Mouse (Mus musculus): ENCODE results near the gene Ramp2. TPM values are rescaled to one million over a fixed set of nuclear protein-coding genes. Genes with fewer than 3 reads are reported as not detected.
A peak's percentile ranks its signal among the peaks of the same experiment; 100 is the strongest.

The Ramp2 gene
- polyA plus RNA-seq, 1 experiment from 2014 or later: 53.0 TPM

- H3K4me1 ChIP-seq (replicated peaks): peaks cover 23% of the 10 kb centered on the region
- no peak overlapping the region for H3K9ac ChIP-seq (replicated peaks)
- no peak overlapping the region for H3K27ac ChIP-seq
- peaks cover 16% of the 10 kb centered on the region; the same call in 1 of the 2 replicates for H3K36me3 ChIP-seq
- WGBS: 78% methylated on average over 4 of the region's 4 CpGs
- H3K9me3 ChIP-seq: no peaks in the 10 kb centered on the region
- no peak overlapping the region for H3K4me3 ChIP-seq (replicated peaks)
- no peak for ATAC-seq (ENCODE audit: insufficient number of reproducible peaks, insufficient read depth, low FRiP score, low TSS enrichment, low read depth)
- peaks cover 18% of the 10 kb centered on the region for H3K27me3 ChIP-seq
- no peak overlapping the region for H3K4me2 ChIP-seq
Observed at GRCm38 (mm10) chr11:101275309-101275708, 29.5 kb downstream of the Ramp2 start.

- H3K9me3 ChIP-seq: no peaks in the 10 kb centered on the region
- H3K27me3 ChIP-seq: peaks cover 22% of the 10 kb centered on the region
- H3K36me3 ChIP-seq: peaks cover 16% of the 10 kb centered on the region; the same call in 1 of the 2 replicates
- 29% methylated on average over 27 of the region's 27 CpGs for WGBS
- no peak for ATAC-seq (ENCODE audit: insufficient number of reproducible peaks, insufficient read depth, low FRiP score, low TSS enrichment, low read depth)
- no peak overlapping the region for H3K9ac ChIP-seq (replicated peaks)
- peak overlapping the region; percentile 78; the same call in 1 of the 2 replicates for H3K4me2 ChIP-seq
- no peak overlapping the region for H3K27ac ChIP-seq
- H3K4me3 ChIP-seq (replicated peaks): no peak overlapping the region
- H3K4me1 ChIP-seq (replicated peaks): peaks cover 23% of the 10 kb centered on the region
Observed at GRCm38 (mm10) chr11:101276319-101277070, 30.7 kb downstream of the Ramp2 start.

DNA sequence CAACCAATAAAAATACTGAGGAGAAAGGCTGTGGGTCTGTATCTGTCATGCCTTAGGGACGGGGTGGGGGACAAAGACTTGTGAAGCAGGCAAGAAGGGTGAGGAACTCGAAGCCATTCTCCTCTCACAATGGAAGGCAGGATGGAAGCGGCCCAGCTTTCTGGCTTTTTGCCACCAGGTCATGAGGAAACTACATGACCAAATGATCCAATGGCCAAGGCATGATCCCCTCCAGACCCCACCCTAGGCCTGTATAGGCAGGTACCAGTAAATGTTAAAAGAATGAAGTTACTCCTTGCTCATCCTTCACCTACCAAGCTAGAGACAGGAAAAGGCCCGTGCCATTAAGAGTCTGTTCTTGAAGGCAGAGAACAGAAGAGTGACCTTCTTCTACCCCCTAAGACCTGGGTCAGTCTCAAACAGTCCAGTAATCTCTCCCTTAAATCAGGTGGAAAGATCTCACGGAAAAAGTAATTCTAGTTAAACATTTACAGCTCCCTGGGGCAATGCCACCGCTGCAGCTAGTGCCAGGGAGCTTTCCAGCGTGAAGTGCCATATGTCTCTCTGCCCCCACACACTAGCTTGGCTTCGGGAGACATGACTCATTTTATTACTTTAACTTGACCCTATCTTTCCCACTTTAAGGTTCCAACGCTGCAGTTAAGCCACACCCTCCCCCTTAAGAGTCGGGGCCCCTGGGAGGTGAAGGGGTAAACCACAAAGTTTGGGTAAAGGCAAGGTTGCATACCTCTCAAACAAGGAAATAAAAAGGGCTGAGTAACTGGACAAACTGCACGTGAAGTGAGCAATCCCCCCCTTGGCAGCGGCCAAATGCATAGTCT lies 31.8 kb downstream of the Ramp2 start:
- H3K4me1 ChIP-seq (replicated peaks): peaks cover 23% of the 10 kb centered on the region
- WGBS: 67% methylated on average over 12 of the region's 12 CpGs
- peak overlapping the region; percentile 78 for H3K4me2 ChIP-seq
- H3K27me3 ChIP-seq: peaks cover 22% of the 10 kb centered on the region
- H3K9me3 ChIP-seq: no peaks in the 10 kb centered on the region
- H3K27ac ChIP-seq: no peak overlapping the region
- peak overlapping the region; percentile 70 for H3K4me3 ChIP-seq (replicated peaks)
- no peak for ATAC-seq (ENCODE audit: insufficient number of reproducible peaks, insufficient read depth, low FRiP score, low TSS enrichment, low read depth)
- H3K9ac ChIP-seq (replicated peaks): peak overlapping the region; percentile 71
- H3K36me3 ChIP-seq: peaks cover 16% of the 10 kb centered on the region; the same call in 1 of the 2 replicates

DNA sequence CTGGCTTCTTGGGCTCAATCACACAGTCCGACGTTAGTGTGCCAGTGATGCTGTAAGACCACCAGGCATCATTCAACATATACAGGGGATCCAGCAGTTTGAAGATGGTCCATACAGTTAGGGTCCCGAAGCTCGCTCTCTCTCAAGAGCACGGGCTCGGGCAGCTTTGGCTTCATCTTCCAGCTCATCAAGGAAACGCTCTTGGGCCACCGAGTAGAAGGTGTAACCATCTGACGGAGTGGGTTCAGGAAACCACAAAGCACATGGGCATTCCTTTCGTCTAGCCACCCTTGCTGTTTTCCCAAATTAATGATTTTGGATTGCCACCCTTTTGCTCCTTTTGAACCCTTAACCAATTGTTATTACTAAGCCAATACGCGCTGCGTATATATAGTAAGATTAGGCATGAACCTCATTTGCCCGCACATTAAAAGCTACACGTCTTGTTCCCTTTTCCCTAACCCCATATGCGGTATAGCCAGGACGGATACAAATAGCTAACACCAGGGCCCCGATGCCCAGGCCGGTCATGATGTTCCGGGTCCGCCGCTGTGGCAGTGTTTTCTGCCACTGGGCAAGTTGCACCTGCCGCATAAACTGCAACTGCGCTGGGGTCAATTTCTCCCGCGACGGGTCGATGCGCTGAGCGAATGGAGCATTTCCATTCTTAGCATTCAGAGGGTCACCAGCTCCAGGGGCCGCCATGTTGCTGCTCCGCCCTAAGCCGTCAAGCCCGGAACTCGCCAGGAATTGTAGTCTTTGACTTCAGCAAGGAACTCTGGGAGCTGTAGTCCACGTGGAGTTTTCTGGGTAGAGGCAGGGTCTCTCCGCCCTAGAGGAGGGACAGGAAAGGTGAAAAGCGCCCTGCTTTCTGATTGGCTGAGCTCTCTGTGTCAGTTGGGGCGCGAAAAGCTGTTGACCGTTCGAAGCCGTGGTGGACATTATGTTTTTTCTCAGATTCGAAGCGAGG lies 32.7 kb downstream of the Ramp2 start, which contains the start of the genes Cntd1 and Coa3:
TSS of gene Cntd1 (plus strand) at position 790 of the 970 bp plus-strand sequence.
TSS of gene Coa3 (minus strand) at position 892 of the 970 bp plus-strand sequence.
- H3K4me2 ChIP-seq: peak within 1 kb of the TSS; percentile 78
- H3K27ac ChIP-seq: no peak within 1 kb of the TSS
- H3K4me3 ChIP-seq (replicated peaks): peak within 1 kb of the TSS; percentile 70
- peaks cover 22% of the 10 kb centered on the region for H3K27me3 ChIP-seq
- H3K36me3 ChIP-seq: peaks cover 16% of the 10 kb centered on the region; the same call in 1 of the 2 replicates
- 12% methylated on average over 45 of the region's 45 CpGs for WGBS
- H3K9ac ChIP-seq (replicated peaks): peak within 1 kb of the TSS; percentile 71
- ATAC-seq (ENCODE audit: insufficient number of reproducible peaks, insufficient read depth, low FRiP score, low TSS enrichment, low read depth): peak; percentile 90
- no peaks in the 10 kb centered on the region for H3K9me3 ChIP-seq
- H3K4me1 ChIP-seq (replicated peaks): peaks cover 23% of the 10 kb centered on the region

- Histone ChIP-seq H3K4me2 (peak overlapping the region; percentile 78), H3K4me3 (replicated peaks) (peak overlapping the region; percentile 70), H3K27ac (no peak overlapping the region), H3K9ac (replicated peaks) (no peak overlapping the region), H3K27me3 (peaks cover 22% of the 10 kb centered on the region), H3K36me3 (peaks cover 16% of the 10 kb centered on the region; the same call in 1 of the 2 replicates), H3K9me3 (no peaks in the 10 kb centered on the region), H3K4me1 (replicated peaks) (peaks cover 23% of the 10 kb centered on the region)
- 61% methylated on average over 14 of the region's 14 CpGs for WGBS
- ATAC-seq (ENCODE audit: insufficient number of reproducible peaks, insufficient read depth, low FRiP score, low TSS enrichment, low read depth): 0 out of 2 replicates have a peak, but pooled peaks have one; percentile 32
Observed at GRCm38 (mm10) chr11:101279193-101279569, 33.4 kb downstream of the Ramp2 start.

- WGBS: 40% methylated on average over 7 of the region's 7 CpGs
- Histone ChIP-seq H3K4me1 (replicated peaks) (peaks cover 23% of the 10 kb centered on the region), H3K9me3 (no peaks in the 10 kb centered on the region), H3K27me3 (peaks cover 15% of the 10 kb centered on the region), H3K9ac (replicated peaks) (no peak overlapping the region), H3K36me3 (peaks cover 16% of the 10 kb centered on the region; the same call in 1 of the 2 replicates), H3K27ac (no peak overlapping the region), H3K4me2 (no peak overlapping the region), H3K4me3 (replicated peaks) (no peak overlapping the region)
- no peak for ATAC-seq (ENCODE audit: insufficient number of reproducible peaks, insufficient read depth, low FRiP score, low TSS enrichment, low read depth)
Observed at GRCm38 (mm10) chr11:101280837-101281236, 35.0 kb downstream of the Ramp2 start.

DNA sequence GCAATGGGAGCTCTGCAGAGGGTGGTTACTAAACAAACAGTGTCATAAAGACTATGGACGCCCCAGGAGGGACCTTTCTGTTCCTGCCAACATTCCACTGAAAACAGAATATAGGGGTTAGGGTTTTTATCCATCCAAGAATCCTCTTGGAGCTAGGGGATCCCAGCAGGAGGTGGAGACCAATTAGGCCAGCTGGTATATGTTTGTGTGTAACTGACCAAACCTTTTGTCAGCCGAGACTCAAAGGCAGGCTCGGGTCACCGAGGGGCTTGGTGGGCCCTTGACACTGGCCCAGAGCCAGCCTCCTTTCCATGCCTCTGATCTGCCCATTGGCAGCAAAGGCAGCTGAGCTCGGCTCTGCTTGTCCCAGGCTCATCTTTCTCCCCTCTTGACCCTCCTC lies 37.1 kb downstream of the Ramp2 start:
- Histone ChIP-seq H3K4me2 (no peak overlapping the region), H3K27me3 (peaks cover 6% of the 10 kb centered on the region; the same call in 1 of the 2 replicates), H3K4me3 (replicated peaks) (no peak overlapping the region), H3K36me3 (peaks cover 14% of the 10 kb centered on the region), H3K9me3 (no peaks in the 10 kb centered on the region), H3K27ac (no peak overlapping the region), H3K4me1 (replicated peaks) (peaks cover 9% of the 10 kb centered on the region), H3K9ac (replicated peaks) (no peak overlapping the region)
- no peak for ATAC-seq (ENCODE audit: insufficient number of reproducible peaks, insufficient read depth, low FRiP score, low TSS enrichment, low read depth)
- 36% methylated on average over 5 of the region's 5 CpGs for WGBS

DNA sequence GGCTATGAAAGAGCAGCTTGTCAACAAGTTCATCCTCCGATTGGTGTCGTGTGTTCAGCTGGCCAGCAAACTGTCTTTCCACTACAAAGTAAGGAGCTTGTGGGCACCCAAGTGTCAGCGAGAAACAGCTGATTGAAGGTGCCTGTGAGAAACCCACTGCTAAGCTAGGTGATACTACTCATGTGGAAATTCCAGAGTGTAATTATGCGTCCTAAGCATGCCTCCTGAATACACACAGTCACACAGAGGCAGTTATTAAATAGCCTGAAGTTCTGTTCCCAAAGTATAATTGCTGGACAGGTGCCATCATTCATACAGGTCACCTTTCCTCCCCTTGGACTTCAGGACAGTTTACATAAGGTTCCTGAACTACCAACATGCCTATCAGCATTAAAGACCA lies 38.0 kb downstream of the Ramp2 start:
- ATAC-seq (ENCODE audit: insufficient number of reproducible peaks, insufficient read depth, low FRiP score, low TSS enrichment, low read depth): no peak
- peaks cover 6% of the 10 kb centered on the region; the same call in 1 of the 2 replicates for H3K27me3 ChIP-seq
- no peak overlapping the region for H3K27ac ChIP-seq
- 73% methylated on average over 4 of the region's 4 CpGs for WGBS
- 0 out of 2 replicates have a peak, but pooled peaks cover 4% of the 10 kb centered on the region for H3K4me1 ChIP-seq (replicated peaks)
- H3K4me3 ChIP-seq (replicated peaks): no peak overlapping the region
- H3K36me3 ChIP-seq: peaks cover 21% of the 10 kb centered on the region
- no peaks in the 10 kb centered on the region for H3K9me3 ChIP-seq
- H3K9ac ChIP-seq (replicated peaks): no peak overlapping the region
- no peak overlapping the region for H3K4me2 ChIP-seq

DNA sequence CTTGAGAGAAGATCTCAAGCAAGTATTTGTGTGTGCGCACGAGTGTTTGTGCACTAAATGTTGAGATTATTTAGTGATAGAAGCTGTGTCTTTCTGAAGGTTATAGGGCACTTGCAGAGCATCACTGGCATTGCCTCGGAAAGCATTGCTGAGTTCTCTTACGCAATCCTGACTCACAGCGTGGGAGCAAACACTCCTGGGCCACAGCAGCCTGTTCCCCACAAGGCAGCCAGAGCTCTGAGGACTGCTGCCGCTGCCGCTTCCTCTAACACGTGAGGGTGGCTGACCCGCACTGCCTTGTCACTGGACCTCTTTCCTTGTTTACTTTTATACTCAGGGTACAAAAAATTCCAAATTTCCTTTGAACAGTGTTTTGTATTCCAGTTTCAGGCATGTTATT lies 41.5 kb downstream of the Ramp2 start:
- ATAC-seq (ENCODE audit: insufficient number of reproducible peaks, insufficient read depth, low FRiP score, low TSS enrichment, low read depth): no peak
- no peak overlapping the region for H3K4me2 ChIP-seq
- peaks cover 56% of the 10 kb centered on the region for H3K36me3 ChIP-seq
- H3K27me3 ChIP-seq: no peaks in the 10 kb centered on the region
- H3K27ac ChIP-seq: no peak overlapping the region
- H3K4me3 ChIP-seq (replicated peaks): no peak overlapping the region
- 85% methylated on average over 9 of the region's 9 CpGs for whole genome bisulfite sequencing
- H3K4me1 ChIP-seq (replicated peaks): no peaks in the 10 kb centered on the region
- H3K9ac ChIP-seq (replicated peaks): no peak overlapping the region
- H3K9me3 ChIP-seq: no peaks in the 10 kb centered on the region

GRCm38 (mm10) chr11:101291231-101291630 lies 45.4 kb downstream of the Ramp2 start:
- H3K4me2 ChIP-seq: no peak overlapping the region
- no peak overlapping the region for H3K4me3 ChIP-seq (replicated peaks)
- ATAC-seq (ENCODE audit: insufficient number of reproducible peaks, insufficient read depth, low FRiP score, low TSS enrichment, low read depth): no peak
- no peaks in the 10 kb centered on the region for H3K27me3 ChIP-seq
- peaks cover 91% of the 10 kb centered on the region for H3K36me3 ChIP-seq
- WGBS: 94% methylated on average over 8 of the region's 8 CpGs
- no peaks in the 10 kb centered on the region for H3K9me3 ChIP-seq
- H3K27ac ChIP-seq: no peak overlapping the region
- H3K9ac ChIP-seq (replicated peaks): no peak overlapping the region
- H3K4me1 ChIP-seq (replicated peaks): no peaks in the 10 kb centered on the region

All from limb, embryonic 12.5 days (tissue).